Mouse (Mus musculus): Measurements from ENCODE around the gene Cfap97.

- TF ChIP-seq ZC3H11A (IDR thresholded peaks at IDR 0.05; ENCODE audit: borderline replicate concordance, low read depth, low read length) (no peak), MAFK (IDR thresholded peaks at IDR 0.05; ENCODE audit: insufficient read depth, low read depth, low read length) (no peak), HCFC1 (IDR thresholded peaks at IDR 0.05; ENCODE audit: borderline replicate concordance, insufficient read depth, low read length) (no peak), ZNF384 (IDR thresholded peaks at IDR 0.05; ENCODE audit: low read depth, low read length) (no peak), CHD2 (IDR thresholded peaks at IDR 0.05; ENCODE audit: low read depth, low read length) (no peak)
These were observed 57.5 kb downstream of the Cfap97 start for GRCm38 (mm10) chr8:46209057-46209456.

Data from ES-E14 (cell line).